Mouse (Mus musculus) G1E (cell line): ENCODE data around the gene Mcpt8. TPM values are rescaled to one million over a fixed set of nuclear protein-coding genes. Genes with fewer than 3 reads are reported as not detected.

Experiments
- ATAC-seq: 2 replicates; pipeline ENCODE4 v1.8.0; 2016; ENCODE audit warnings: mild to moderate bottlenecking; ENCODE audit not compliant: insufficient number of reproducible peaks, poor library complexity, low FRiP score, severe bottlenecking; ENCODE audit errors: extremely low read depth
- DNase-seq: peaks from one replicate; pipeline ENCODE4 v3.0.0; 2012; ENCODE audit warnings: low spot score
- H3K27me3 ChIP-seq: 2 replicates; pipeline ENCODE4 v1.6.1; 2012; ENCODE audit warnings: mild to moderate bottlenecking, low read length, inconsistent platforms; ENCODE audit not compliant: insufficient read depth
- H3K36me3 ChIP-seq: replicated peaks from 2 replicates; pipeline ENCODE3; 2012; ENCODE audit warnings: mild to moderate bottlenecking, inconsistent platforms
- H3K4me1 ChIP-seq: 2 replicates; pipeline ENCODE4 v1.6.1; 2012; ENCODE audit warnings: low read depth, low read length, inconsistent platforms, mixed read lengths; ENCODE audit not compliant: insufficient read depth
- H3K4me3 ChIP-seq: 2 replicates; pipeline ENCODE4 v1.5.1; 2012; ENCODE audit warnings: low read depth, mild to moderate bottlenecking, inconsistent platforms, low read length, moderate library complexity, mixed read lengths
- H3K9me3 ChIP-seq: replicated peaks from 2 replicates; pipeline ENCODE4 v1.6.1; 2012; ENCODE audit warnings: inconsistent platforms
- CTCF ChIP-seq: IDR thresholded peaks from 2 replicates; pipeline ENCODE4 v1.5.1; 2012; ENCODE audit warnings: low read depth, low read length, inconsistent platforms, mixed read lengths
- GATA1 ChIP-seq: IDR thresholded peaks from 2 replicates; pipeline ENCODE4 v1.6.1; 2012; ENCODE audit warnings: borderline replicate concordance, low read length, inconsistent platforms, mixed read lengths
- GATA2 ChIP-seq: IDR thresholded peaks from 2 replicates; pipeline ENCODE4 v1.6.1; 2012; ENCODE audit warnings: low read depth, low read length, inconsistent platforms, borderline replicate concordance
- POLR2AphosphoS5 ChIP-seq: IDR thresholded peaks from 2 replicates; pipeline ENCODE4 v1.6.1; 2012; ENCODE audit warnings: low read depth, low read length, inconsistent platforms; ENCODE audit not compliant: insufficient replicate concordance
- TAL1 ChIP-seq: conservative IDR thresholded peaks from 2 replicates; pipeline ENCODE4 v1.6.1; 2012; ENCODE audit warnings: low read depth, low read length, inconsistent platforms, mixed read lengths
- polyA plus RNA-seq: library from polyadenylated mRNA; stranded (reverse); fragments of >175 nt; gene quantifications from 2 replicates; pipeline ENCODE4 v1.2.3, GENCODE M21; 2012
- total RNA-seq, 2 experiments: library from RNA; stranded (forward) in 1 of 2; stranded (reverse) in 1 of 2; fragments of 200-1000 nt in 1 of 2; fragments of >200 nt in 1 of 2; fragmentation: Nextera tagmentation in 1 of 2; gene quantifications; 2 replicates each; pipeline ENCODE4 v1.2.3; 2014 to 2017

Mcpt8 gene
- total and polyA plus RNA-seq, 3 experiments: not detected

DNA sequence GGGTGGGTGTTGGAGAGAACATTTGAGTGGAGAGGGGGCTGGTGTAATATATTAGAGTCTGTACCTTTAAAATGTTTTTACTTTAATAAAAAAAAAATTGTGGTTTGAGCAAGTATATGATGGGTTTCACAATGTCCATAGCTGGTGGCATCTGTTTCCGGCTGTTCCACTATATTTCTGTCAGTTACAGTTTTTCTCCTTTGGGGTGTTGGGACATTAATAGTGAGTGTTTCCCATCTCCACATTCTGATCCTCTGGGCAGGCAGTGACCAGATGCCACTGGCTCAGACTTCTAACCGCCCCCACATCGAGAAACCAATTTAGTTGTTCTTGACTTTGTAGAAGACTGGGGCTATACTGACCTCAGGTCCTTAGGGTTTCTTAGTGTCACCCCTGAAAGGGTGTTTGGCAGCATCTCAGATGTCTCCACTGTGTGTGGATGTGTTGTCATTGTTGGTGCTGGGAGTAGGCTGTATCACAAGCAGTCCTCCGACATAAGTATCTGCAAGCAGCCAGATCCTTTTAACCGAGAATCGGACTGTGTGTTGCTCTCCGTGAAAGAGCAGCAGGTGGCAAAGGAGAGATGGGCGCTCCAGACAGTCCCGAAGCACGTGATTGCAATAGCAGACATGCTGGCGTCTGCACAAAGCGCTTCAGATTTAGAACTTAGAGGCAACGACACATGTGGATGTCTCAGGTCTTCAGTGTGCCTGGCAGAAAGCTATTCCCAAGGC lies 20.5 kb upstream of the Mcpt8 start:
- Histone ChIP-seq H3K36me3 (no peaks in the 10 kb centered on the region), H3K4me1 (no peaks in the 10 kb centered on the region), H3K9me3 (no peaks in the 10 kb centered on the region), H3K27me3 (peaks cover 27% of the 10 kb centered on the region), H3K4me3 (no peak overlapping the region)
- ATAC-seq (no peak), DNase-seq (no peak)
- no peak for TF ChIP-seq CTCF
- no peak for TF ChIP-seq TAL1
- no peak for TF ChIP-seq GATA1
- TF ChIP-seq POLR2AphosphoS5: no peak
- no peak for TF ChIP-seq GATA2

- Histone ChIP-seq H3K36me3 (no peaks in the 10 kb centered on the region), H3K4me1 (no peaks in the 10 kb centered on the region), H3K9me3 (no peaks in the 10 kb centered on the region), H3K27me3 (peaks cover 33% of the 10 kb centered on the region), H3K4me3 (no peak overlapping the region)
- no peak for TF ChIP-seq GATA1
- TF ChIP-seq CTCF: no peak
- no peak for TF ChIP-seq POLR2AphosphoS5
- TF ChIP-seq GATA2: no peak
- no peak for TF ChIP-seq TAL1
- ATAC-seq: no peak
- DNase-seq: no peak
These were observed 19.9 kb upstream of the Mcpt8 start for GRCm38 (mm10) chr14:56105016-56105415.

- no peak overlapping the region for H3K4me3 ChIP-seq
- DNase-seq (no peak), ATAC-seq (no peak)
- TF ChIP-seq GATA2: no peak
- no peak for TF ChIP-seq CTCF
- no peak for TF ChIP-seq GATA1
- TF ChIP-seq POLR2AphosphoS5: no peak
- TF ChIP-seq TAL1: no peak
- peaks cover 37% of the 10 kb centered on the region for H3K27me3 ChIP-seq
- H3K36me3 ChIP-seq: no peaks in the 10 kb centered on the region
- no peaks in the 10 kb centered on the region for H3K9me3 ChIP-seq
- no peaks in the 10 kb centered on the region for H3K4me1 ChIP-seq
These were observed 18.4 kb upstream of the Mcpt8 start for GRCm38 (mm10) chr14:56103452-56103851.

DNA sequence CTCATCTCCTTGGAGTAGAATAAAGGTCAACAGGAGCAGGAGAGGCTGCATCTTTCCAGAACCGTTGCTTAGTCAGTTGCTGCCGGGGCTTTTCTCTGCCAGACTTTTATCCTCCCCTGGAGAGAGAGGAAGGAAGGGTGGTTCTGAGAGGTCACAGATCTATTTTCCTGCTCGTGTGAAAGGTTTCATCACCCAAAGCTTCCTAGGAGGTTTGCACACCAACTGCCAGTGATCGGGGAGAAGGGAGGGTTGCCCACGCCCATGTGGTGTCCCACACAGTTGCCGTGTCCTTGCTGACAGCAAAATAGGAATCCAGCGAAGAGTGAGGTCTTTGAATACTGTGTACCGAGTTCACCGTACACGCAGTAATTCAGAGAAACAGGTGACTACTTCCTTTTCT lies 17.3 kb upstream of the Mcpt8 start, which contains the start of gene Ctsg:
TSS of gene Ctsg (minus strand) at position 189 of the 400 bp plus-strand sequence.
- no peak for TF ChIP-seq CTCF
- TF ChIP-seq GATA1: no peak
- no peak for TF ChIP-seq TAL1
- no peak for TF ChIP-seq POLR2AphosphoS5
- TF ChIP-seq GATA2: no peak
- Histone ChIP-seq H3K4me1 (no peaks in the 10 kb centered on the region), H3K4me3 (no peak within 1 kb of the TSS), H3K27me3 (peaks cover 38% of the 10 kb centered on the region), H3K36me3 (no peaks in the 10 kb centered on the region), H3K9me3 (no peaks in the 10 kb centered on the region)
- DNase-seq: no peak
- ATAC-seq: no peak

GRCm38 (mm10) chr14:56098940-56099339 lies 13.9 kb upstream of the Mcpt8 start:
- H3K9me3 ChIP-seq: no peaks in the 10 kb centered on the region
- H3K4me3 ChIP-seq: no peak overlapping the region
- no peaks in the 10 kb centered on the region for H3K4me1 ChIP-seq
- peaks cover 34% of the 10 kb centered on the region for H3K27me3 ChIP-seq
- DNase-seq: no peak
- TF ChIP-seq CTCF (peak; percentile 26; the same call in 1 of the 2 replicates), TAL1 (no peak), POLR2AphosphoS5 (no peak), GATA1 (no peak)
- H3K36me3 ChIP-seq: no peaks in the 10 kb centered on the region
- ATAC-seq: no peak

DNA sequence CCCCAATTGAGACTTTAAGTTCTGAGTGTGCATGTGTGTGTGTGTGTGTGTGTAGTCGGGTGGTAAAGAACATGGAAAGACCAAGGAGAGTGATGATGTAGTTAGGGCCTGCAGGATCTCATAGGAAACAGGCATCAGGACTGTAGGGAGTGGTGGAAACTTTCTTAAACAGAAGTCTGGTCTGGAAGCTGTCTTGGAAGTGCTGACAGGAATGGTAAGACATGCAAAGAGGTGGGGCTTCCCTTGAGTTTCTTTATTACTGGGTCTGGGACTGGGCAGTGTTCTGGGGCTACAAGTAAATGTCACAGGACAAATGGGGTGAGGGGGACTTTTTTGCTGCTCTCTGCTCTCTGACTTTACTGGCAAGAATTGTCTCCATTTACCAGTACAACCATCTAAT lies 12.5 kb upstream of the Mcpt8 start:
- Histone ChIP-seq H3K4me1 (no peaks in the 10 kb centered on the region), H3K9me3 (no peaks in the 10 kb centered on the region), H3K27me3 (peaks cover 34% of the 10 kb centered on the region), H3K4me3 (no peak overlapping the region), H3K36me3 (no peaks in the 10 kb centered on the region)
- TF ChIP-seq TAL1 (no peak), GATA2 (no peak), CTCF (no peak), GATA1 (no peak), POLR2AphosphoS5 (no peak)
- no peak for ATAC-seq
- DNase-seq: no peak

DNA sequence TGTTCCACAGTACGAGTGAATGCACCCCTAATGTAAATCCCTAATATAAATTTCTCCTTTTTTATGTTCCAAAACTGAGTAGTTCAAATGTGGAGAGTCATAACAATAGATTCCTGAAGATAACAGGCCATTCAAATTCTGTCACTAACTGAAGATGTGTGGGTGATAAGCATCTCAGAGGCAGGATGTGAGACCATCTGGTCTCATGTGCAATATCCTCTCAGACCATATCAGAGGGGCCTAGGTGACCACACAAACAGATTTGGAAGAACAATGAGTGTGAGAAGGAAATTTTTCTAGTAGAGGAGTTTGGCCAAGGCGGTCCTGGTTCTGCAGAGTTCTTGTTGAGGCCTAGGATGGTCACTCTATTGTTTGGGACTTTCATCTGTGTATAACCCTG lies 8.3 kb upstream of the Mcpt8 start:
- no peak overlapping the region for H3K4me3 ChIP-seq
- peaks cover 27% of the 10 kb centered on the region for H3K27me3 ChIP-seq
- no peaks in the 10 kb centered on the region for H3K4me1 ChIP-seq
- TF ChIP-seq TAL1 (no peak), POLR2AphosphoS5 (no peak)
- DNase-seq (no peak), ATAC-seq (no peak)
- H3K36me3 ChIP-seq: no peaks in the 10 kb centered on the region
- H3K9me3 ChIP-seq: no peaks in the 10 kb centered on the region
